Mouse (Mus musculus) MEL (cell line): ENCODE measurements around the gene Edem3. TPM values are rescaled to one million over a fixed set of nuclear protein-coding genes. Genes with fewer than 3 reads are reported as not detected.

Experiments
- DNase-seq: peaks from one replicate; pipeline ENCODE4 v3.0.0; 2011; ENCODE audit warnings: low read depth, low spot score
- H3K27ac ChIP-seq: 2 replicates; pipeline ENCODE4 v1.5.1; 2012; ENCODE audit warnings: low read depth, mild to moderate bottlenecking, control low read depth, low read length, moderate library complexity; ENCODE audit not compliant: control insufficient read depth
- H3K27me3 ChIP-seq, 2 experiments: fragments of 150-350 bp in 1 of 2; sonication (generic) in 1 of 2; 2 replicates each; pipeline ENCODE4 v1.6.1; 2012; ENCODE audit warnings: low read length in 2 of 2, mild to moderate bottlenecking in 2 of 2, improper control_type of control experiment in 1 of 2, moderate library complexity in 1 of 2; ENCODE audit not compliant: insufficient read depth in 2 of 2, control insufficient read depth in 1 of 2
- H3K36me3 ChIP-seq, 2 experiments: 2 replicates each; pipeline ENCODE4 v1.6.1; 2012 to 2014; ENCODE audit warnings: low read length in 2 of 2, improper control_type of control experiment in 1 of 2, inconsistent platforms in 1 of 2, mild to moderate bottlenecking in 1 of 2; ENCODE audit not compliant: insufficient read depth in 2 of 2, control insufficient read depth in 1 of 2
- H3K4me1 ChIP-seq, 2 experiments: fragments of 150-350 bp in 1 of 2; sonication (generic) in 1 of 2; 2 replicates each; pipeline ENCODE4 v1.6.1; 2012; ENCODE audit warnings: low read length in 2 of 2, improper control_type of control experiment in 1 of 2, mild to moderate bottlenecking in 1 of 2; ENCODE audit not compliant: insufficient read depth in 2 of 2, control insufficient read depth in 1 of 2
- H3K4me3 ChIP-seq, 2 experiments: fragments of 150-350 bp in 1 of 2; sonication (generic) in 1 of 2; 2 replicates each; pipeline ENCODE4 v1.5.1; 2012; ENCODE audit warnings: low read depth in 2 of 2, low read length in 2 of 2, mild to moderate bottlenecking in 2 of 2, moderate library complexity in 2 of 2, control low read depth in 1 of 2, improper control_type of control experiment in 1 of 2; ENCODE audit not compliant: control insufficient read depth in 1 of 2, insufficient read depth in 1 of 2
- H3K79me2 ChIP-seq: 2 replicates; pipeline ENCODE4 v1.6.1; 2012; ENCODE audit warnings: mild to moderate bottlenecking, low read length, moderate library complexity; ENCODE audit not compliant: control insufficient read depth, poor library complexity, insufficient read depth
- H3K9ac ChIP-seq: 2 replicates; pipeline ENCODE4 v1.6.1; 2012; ENCODE audit warnings: low read depth, mild to moderate bottlenecking, control low read depth, low read length, moderate library complexity; ENCODE audit not compliant: control insufficient read depth, poor library complexity, severe bottlenecking
- H3K9me3 ChIP-seq: fragments of 150-350 bp; sonication (generic); replicated peaks from 2 replicates; pipeline ENCODE4 v1.6.1; 2012; ENCODE audit warnings: mild to moderate bottlenecking, low read length, improper control_type of control experiment, moderate library complexity; ENCODE audit not compliant: insufficient read depth
- BHLHE40 ChIP-seq: IDR thresholded peaks from 2 replicates; pipeline ENCODE4 v1.6.1; 2012; ENCODE audit warnings: low read depth, mild to moderate bottlenecking, inconsistent platforms, low read length, improper control_type of control experiment, borderline replicate concordance
- CHD2 ChIP-seq: IDR thresholded peaks from 2 replicates; pipeline ENCODE4 v1.6.1; 2011; ENCODE audit warnings: low read length, improper control_type of control experiment
- E2F4 ChIP-seq: IDR thresholded peaks from 2 replicates; pipeline ENCODE4 v1.6.1; 2011; ENCODE audit warnings: low read depth, low read length, improper control_type of control experiment, borderline replicate concordance
- ELF1 ChIP-seq: IDR thresholded peaks from 2 replicates; pipeline ENCODE4 v1.6.1; 2014; ENCODE audit warnings: low read depth, mild to moderate bottlenecking, inconsistent platforms, low read length, improper control_type of control experiment, moderate library complexity
- EP300 ChIP-seq, 2 experiments: IDR thresholded peaks; 2 replicates each; pipeline ENCODE4 v1.6.1; 2011; ENCODE audit warnings: improper control_type of control experiment in 2 of 2, low read length in 2 of 2, low read depth in 1 of 2, mild to moderate bottlenecking in 1 of 2
- ETS1 ChIP-seq: IDR thresholded peaks from 2 replicates; pipeline ENCODE4 v1.6.1; 2012; ENCODE audit warnings: low read depth, mild to moderate bottlenecking, inconsistent platforms, low read length, improper control_type of control experiment, moderate library complexity
- GATA1 ChIP-seq: IDR thresholded peaks from 2 replicates; pipeline ENCODE4 v1.6.1; 2011; ENCODE audit warnings: low read depth, low read length, improper control_type of control experiment
- HCFC1 ChIP-seq: IDR thresholded peaks from 2 replicates; pipeline ENCODE4 v1.6.1; 2012; ENCODE audit warnings: low read depth, mild to moderate bottlenecking, inconsistent platforms, low read length, improper control_type of control experiment, moderate library complexity
- JUND ChIP-seq: IDR thresholded peaks from 2 replicates; pipeline ENCODE4 v1.6.1; 2011; ENCODE audit warnings: low read depth, mild to moderate bottlenecking, improper control_type of control experiment, low read length
- KAT2A ChIP-seq: conservative IDR thresholded peaks from 2 replicates; pipeline ENCODE4 v1.6.1; 2012; ENCODE audit warnings: low read depth, low read length, improper control_type of control experiment, inconsistent platforms
- MAX ChIP-seq: IDR thresholded peaks from 2 replicates; pipeline ENCODE4 v1.6.1; 2011; ENCODE audit warnings: low read length, improper control_type of control experiment
- MAZ ChIP-seq: IDR thresholded peaks from 2 replicates; pipeline ENCODE4 v1.6.1; 2012; ENCODE audit warnings: low read depth, mild to moderate bottlenecking, inconsistent platforms, low read length, improper control_type of control experiment
- MEF2A ChIP-seq: IDR thresholded peaks from 2 replicates; pipeline ENCODE4 v1.6.1; 2014; ENCODE audit warnings: low read depth, mild to moderate bottlenecking, inconsistent platforms, low read length, improper control_type of control experiment; ENCODE audit not compliant: poor library complexity, insufficient replicate concordance, severe bottlenecking; ENCODE audit errors: extremely low read depth
- MXI1 ChIP-seq: IDR thresholded peaks from 2 replicates; pipeline ENCODE4 v1.6.1; 2011; ENCODE audit warnings: mild to moderate bottlenecking, low read depth, low read length, improper control_type of control experiment
- MYC ChIP-seq: IDR thresholded peaks from 2 replicates; pipeline ENCODE4 v1.6.1; 2011; ENCODE audit warnings: low read depth, mild to moderate bottlenecking, low read length, improper control_type of control experiment, moderate library complexity
- NELFE ChIP-seq: IDR thresholded peaks from 2 replicates; pipeline ENCODE4 v1.6.1; 2011; ENCODE audit warnings: low read depth, low read length, improper control_type of control experiment
- NRF1 ChIP-seq: IDR thresholded peaks from 2 replicates; pipeline ENCODE4 v1.6.1; 2014; ENCODE audit warnings: low read depth, mild to moderate bottlenecking, inconsistent platforms, low read length, improper control_type of control experiment, moderate library complexity; ENCODE audit not compliant: poor library complexity, insufficient read depth, severe bottlenecking
- POLR2A ChIP-seq, 2 experiments: IDR thresholded peaks; 2 replicates each; pipeline ENCODE4 v1.6.1; 2011 to 2012; ENCODE audit warnings: low read length in 2 of 2, mild to moderate bottlenecking in 2 of 2, control low read depth in 1 of 2, improper control_type of control experiment in 1 of 2, low read depth in 1 of 2, moderate library complexity in 1 of 2; ENCODE audit not compliant: control insufficient read depth in 1 of 2, insufficient read depth in 1 of 2, poor library complexity in 1 of 2
- POLR2AphosphoS2 ChIP-seq: IDR thresholded peaks from 2 replicates; pipeline ENCODE4 v1.6.1; 2011; ENCODE audit warnings: low read length, improper control_type of control experiment
- RCOR1 ChIP-seq: IDR thresholded peaks from 2 replicates; pipeline ENCODE4 v1.6.1; 2012; ENCODE audit warnings: low read depth, mild to moderate bottlenecking, inconsistent platforms, low read length, improper control_type of control experiment
- SIN3A ChIP-seq: IDR thresholded peaks from 2 replicates; pipeline ENCODE4 v1.6.1; 2012; ENCODE audit warnings: low read length, improper control_type of control experiment, inconsistent platforms
- SMC3 ChIP-seq: IDR thresholded peaks from 2 replicates; pipeline ENCODE4 v1.6.1; 2011; ENCODE audit warnings: low read depth, low read length, improper control_type of control experiment
- TBP ChIP-seq: IDR thresholded peaks from 2 replicates; pipeline ENCODE4 v1.8.0; 2011; ENCODE audit warnings: low read depth, low read length, improper control_type of control experiment
- TCF12 ChIP-seq: IDR thresholded peaks from 2 replicates; pipeline ENCODE4 v1.6.1; 2014; ENCODE audit warnings: low read depth, mild to moderate bottlenecking, inconsistent platforms, low read length, improper control_type of control experiment, moderate library complexity
- UBTF ChIP-seq: IDR thresholded peaks from 2 replicates; pipeline ENCODE4 v1.6.1; 2012; ENCODE audit warnings: low read depth, mild to moderate bottlenecking, inconsistent platforms, low read length, improper control_type of control experiment, moderate library complexity, borderline replicate concordance; ENCODE audit not compliant: insufficient read depth
- USF1 ChIP-seq: IDR thresholded peaks from 2 replicates; pipeline ENCODE4 v1.6.1; 2014; ENCODE audit warnings: low read depth, mild to moderate bottlenecking, inconsistent platforms, low read length, improper control_type of control experiment, moderate library complexity
- USF2 ChIP-seq, 2 experiments: IDR thresholded peaks; 2 replicates each; pipeline ENCODE4 v1.6.1; 2011 to 2012; ENCODE audit warnings: improper control_type of control experiment in 2 of 2, low read length in 2 of 2, borderline replicate concordance in 1 of 2, inconsistent platforms in 1 of 2, low read depth in 1 of 2, mild to moderate bottlenecking in 1 of 2; ENCODE audit not compliant: insufficient read depth in 1 of 2
- ZKSCAN1 ChIP-seq: IDR thresholded peaks from 2 replicates; pipeline ENCODE4 v1.6.1; 2012; ENCODE audit warnings: low read depth, mild to moderate bottlenecking, inconsistent platforms, low read length, improper control_type of control experiment, moderate library complexity
- ZMIZ1 ChIP-seq: IDR thresholded peaks from 2 replicates; pipeline ENCODE4 v1.6.1; 2012; ENCODE audit warnings: low read depth, mild to moderate bottlenecking, inconsistent platforms, low read length, improper control_type of control experiment, moderate library complexity
- polyA plus RNA-seq, 2 experiments: library from polyadenylated mRNA; stranded (reverse) in 1 of 2; unstranded in 1 of 2; fragments of >175 nt in 1 of 2; fragments of >200 nt in 1 of 2; gene quantifications; 2 replicates each; pipeline versions ENCODE4 v1.2.1 to v1.2.4; 2012; ENCODE audit warnings: low replicate concordance in 2 of 2, low read depth in 1 of 2; ENCODE audit not compliant: insufficient read length in 2 of 2, insufficient read depth in 1 of 2, missing spikeins in 1 of 2
- total RNA-seq: library from RNA; depleted of rRNA; stranded (reverse); fragments of 300-350 nt; gene quantifications from 2 replicates; pipeline ENCODE4 v1.2.3, GENCODE M21; 2012; rRNA removed

Gene Edem3
- total RNA-seq (13.4 and 15.6 TPM in 2 replicates), polyA plus RNA-seq (10 to 100 TPM in 1 of 2 experiments, not detected in 1; 11.6 TPM)

GRCm38 (mm10) chr1:151754881-151755659 is at the start of gene Edem3:
TSS of gene Edem3 (plus strand) at chr1:151755371.
- TF ChIP-seq BHLHE40 (no peak), GATA1 (peak; percentile 60; the same call in 1 of the 2 replicates), E2F4 (no peak), JUND (no peak), MAX (peak; percentile 19; the same call in 1 of the 2 replicates), MAZ (peak; percentile 71; the same call in 1 of the 2 replicates), KAT2A (peak; percentile 97), USF2 (IDR thresholded peaks at IDR 0.05; ENCODE audit: borderline replicate concordance in 1 of 2, insufficient read depth in 1 of 2, low read depth in 1 of 2, low read length in 2 of 2) (no peak), ZKSCAN1 (no peak), HCFC1 (peak; percentile 98), TCF12 (peak; percentile 23; the same call in 1 of the 2 replicates), EP300 (IDR thresholded peaks at IDR 0.05; ENCODE audit: low read depth in 1 of 2, low read length in 2 of 2) (0 out of 4 replicates have a peak, but pooled peaks of 1 of the 2 experiments have one; percentile 4), POLR2A (IDR thresholded peaks at IDR 0.05; ENCODE audit: control insufficient read depth in 1 of 2, insufficient read depth in 1 of 2, low read depth in 1 of 2, low read length in 2 of 2, poor library complexity in 1 of 2) (peak; percentile 73 to 81), NRF1 (peak; percentile 90), MYC (peak; percentile 4; the same call in 1 of the 2 replicates), MEF2A (no peak), ZMIZ1 (peak; percentile 78), USF1 (no peak; the same call in 1 of the 2 replicates), ELF1 (peak; percentile 99), ETS1 (peak; percentile 34; the same call in 1 of the 2 replicates), SIN3A (peak; percentile 81; the same call in 1 of the 2 replicates), TBP (peak; percentile 62; the same call in 1 of the 2 replicates), RCOR1 (no peak), POLR2AphosphoS2 (peak; percentile 79), UBTF (no peak), SMC3 (no peak), NELFE (peak; percentile 85), MXI1 (peak; percentile 64), CHD2 (peak; percentile 63)
- TF ChIP-seq, all 39 proteins: peak for 19
- DNase-seq = peak; percentile 99
- Histone ChIP-seq H3K9ac (peak within 1 kb of the TSS; percentile 81), H3K4me1 (peaks cover 9 to 16% of the 10 kb centered on the region in 2 experiments), H3K4me3 (peak within 1 kb of the TSS; percentile 77 to 81), H3K79me2 (peaks cover 17% of the 10 kb centered on the region), H3K36me3 (peaks cover 2 to 28% of the 10 kb centered on the region in 2 experiments; a peak in 3 of 4 replicates), H3K27me3 (no peaks in the 10 kb centered on the region), H3K9me3 (no peaks in the 10 kb centered on the region), H3K27ac (peak within 1 kb of the TSS; percentile 73)
